Mouse (Mus musculus): Measurements from ENCODE around the gene Cacna2d3.

The Cacna2d3 gene

GRCm38 (mm10) chr14:28886661-28887060 is 835.0 kb downstream of the Cacna2d3 start:
- DNase-seq = no peak

- DNase-seq = no peak
These were observed 850.7 kb downstream of the Cacna2d3 start for GRCm38 (mm10) chr14:28870983-28871382.

DNA sequence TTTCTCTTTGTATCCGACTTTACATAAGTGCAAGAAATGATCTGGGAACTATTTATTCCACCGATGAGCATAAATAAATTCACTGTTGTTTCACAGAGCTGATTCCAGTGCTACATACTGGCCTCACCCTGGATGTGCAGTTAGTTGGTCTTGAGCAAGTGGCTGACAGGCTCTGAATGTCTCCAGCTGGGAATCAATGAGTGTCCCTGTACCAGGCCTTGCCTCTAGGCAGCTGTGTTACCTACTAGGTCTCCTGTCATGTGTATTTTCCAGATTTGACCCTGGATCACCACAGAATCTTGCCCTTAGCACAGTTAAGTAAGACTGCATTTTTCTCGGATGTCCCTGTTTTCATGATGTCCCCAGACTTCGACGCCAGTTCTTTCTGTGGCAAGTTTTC is 851.3 kb downstream of the Cacna2d3 start:
- no peak for DNase-seq

DNA sequence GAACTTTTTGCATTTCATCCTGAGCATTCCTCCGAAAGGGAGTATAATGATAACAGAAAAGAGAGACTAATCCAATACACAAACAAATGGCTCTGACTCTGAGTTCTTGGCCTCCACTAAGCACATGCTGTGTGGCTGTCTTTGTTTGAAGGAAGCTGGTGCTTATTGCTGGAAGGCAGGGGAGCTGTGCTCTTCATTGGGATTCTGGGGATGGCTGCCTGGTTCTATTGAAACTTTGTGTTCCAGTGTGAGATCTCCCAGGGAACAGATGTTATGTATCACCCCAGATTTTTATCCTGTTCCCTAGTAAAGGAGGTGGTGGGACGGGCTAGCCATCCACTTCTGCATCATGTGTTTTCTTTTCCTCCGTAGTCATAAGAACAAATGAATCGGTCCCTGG is 856.7 kb downstream of the Cacna2d3 start:
- DNase-seq = no peak

DNA sequence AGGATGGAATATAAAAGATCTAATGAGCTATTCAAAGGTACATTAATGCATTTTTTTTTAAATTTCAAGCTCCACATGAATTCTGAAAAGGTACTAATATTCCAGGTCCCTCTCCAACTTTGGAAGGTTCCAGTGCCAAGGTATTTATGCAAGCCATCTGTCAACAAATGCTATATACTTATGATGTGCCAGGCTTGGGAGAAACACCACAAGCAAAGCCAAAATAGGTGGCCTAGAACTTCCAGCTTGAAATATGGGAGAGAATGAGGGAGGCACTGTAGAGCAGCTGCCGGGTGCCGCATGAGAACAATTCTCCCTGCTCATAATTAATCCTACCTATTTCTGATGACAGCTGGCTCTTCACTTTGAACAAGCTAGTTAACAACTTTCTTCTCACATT is 860.5 kb downstream of the Cacna2d3 start:
- DNase-seq = no peak

Data from kidney, adult 8-10 months (tissue).